Mouse (Mus musculus) adrenal gland, postnatal 36 days (tissue): ENCODE measurements around the gene Gpx4. TPM values are rescaled to one million over a fixed set of nuclear protein-coding genes. Genes with fewer than 3 reads are reported as not detected.
"Not testable (repeated sequence)": the region's sequence is repeated elsewhere in the genome, so short reads cannot be mapped to it uniquely, and the experiment has no call there.

ENCODE experiments used
- DNase-seq, 2 experiments: peaks; one replicate each; pipeline ENCODE4 v3.0.0; 2021; ENCODE audit warnings: mixed read lengths in 1 of 2
- total RNA-seq, 2 experiments: library from RNA; stranded (reverse); gene quantifications; 2 replicates each; pipeline ENCODE4 v1.2.3; 2021

Gpx4 gene
- total RNA-seq, 2 experiments from 2014 or later, result 1,198 to 1,301 TPM

DNA sequence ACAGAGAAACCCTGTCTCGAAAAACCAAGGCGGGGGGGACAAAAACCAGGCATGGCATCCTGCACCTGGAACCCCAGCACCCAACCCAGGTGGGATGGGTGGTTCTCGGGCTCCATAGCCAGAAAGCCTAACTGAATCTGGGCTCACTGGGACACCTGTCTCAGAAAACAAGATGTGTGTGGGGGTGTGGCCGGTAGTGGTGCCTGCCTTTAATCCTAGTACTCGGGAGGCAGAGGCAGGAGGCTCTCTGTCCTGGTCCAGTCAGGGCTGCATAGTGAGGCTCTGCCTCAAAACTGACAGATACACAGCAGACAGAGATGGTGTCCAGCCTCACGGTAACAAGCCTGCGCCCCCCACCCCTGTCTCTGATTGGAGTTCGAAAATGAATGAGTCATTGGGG, 24.2 kb upstream of the Gpx4 start:
- DNase-seq, result no peak

DNA sequence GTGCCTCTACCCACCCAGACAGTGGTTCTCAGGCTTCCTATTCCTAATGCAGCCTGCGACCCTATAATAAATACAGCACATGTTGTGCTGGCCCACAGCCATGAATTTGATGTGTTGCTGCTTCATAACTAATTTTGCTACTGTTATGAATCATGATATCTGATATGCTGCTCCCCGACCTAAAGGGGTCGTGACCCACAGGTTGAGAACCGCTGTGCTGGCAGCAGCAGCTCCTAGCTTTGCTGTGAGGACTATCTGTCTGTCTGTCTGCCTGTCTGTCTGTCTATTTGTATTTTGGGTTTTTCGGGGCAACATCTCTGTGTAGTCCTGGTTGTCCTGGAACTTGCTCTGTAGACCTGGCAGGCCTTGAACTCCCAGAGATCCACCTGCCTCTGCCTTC, 23.2 kb upstream of the Gpx4 start:
- no peak for DNase-seq

DNA sequence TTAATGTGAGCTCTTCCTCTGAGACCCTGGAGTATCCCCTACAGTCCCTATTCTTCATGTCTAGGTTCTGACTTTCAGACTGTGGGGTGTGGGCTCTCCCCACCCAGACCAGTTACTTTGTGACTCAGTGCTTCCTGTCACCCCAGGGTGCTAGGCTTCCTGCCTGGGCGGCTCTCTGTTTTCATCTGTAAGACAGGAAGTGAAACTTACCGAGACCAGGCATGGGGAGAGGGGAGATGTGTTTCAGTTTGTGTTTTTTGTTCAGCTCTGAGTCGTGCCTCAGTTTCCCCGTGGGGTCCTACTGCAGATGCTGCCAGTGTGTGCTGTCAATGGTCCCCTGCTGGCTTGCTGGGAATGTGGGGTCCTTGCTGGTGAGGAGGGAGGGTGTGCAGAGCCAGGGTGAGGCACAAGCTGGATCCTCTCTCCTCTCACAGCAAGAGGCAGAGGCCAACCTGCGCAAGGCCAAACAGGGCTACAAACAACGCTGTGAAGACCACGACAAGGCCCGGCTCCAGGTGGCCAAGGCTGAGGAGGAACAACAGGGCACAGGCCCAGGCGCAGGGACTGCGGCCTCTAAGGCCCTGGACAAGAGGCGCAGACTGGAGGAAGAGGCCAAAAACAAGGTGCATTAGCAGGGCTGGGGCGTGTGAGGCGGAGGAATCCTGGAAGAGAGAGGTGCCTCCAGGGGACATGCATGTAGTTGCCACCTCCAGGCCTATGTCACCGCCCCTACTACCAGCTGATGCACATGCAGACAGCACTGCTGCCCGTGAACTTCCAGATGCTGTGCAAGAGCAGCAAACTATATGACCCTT, 22.5 kb upstream of the Gpx4 start:
- DNase-seq, result no peak

DNA sequence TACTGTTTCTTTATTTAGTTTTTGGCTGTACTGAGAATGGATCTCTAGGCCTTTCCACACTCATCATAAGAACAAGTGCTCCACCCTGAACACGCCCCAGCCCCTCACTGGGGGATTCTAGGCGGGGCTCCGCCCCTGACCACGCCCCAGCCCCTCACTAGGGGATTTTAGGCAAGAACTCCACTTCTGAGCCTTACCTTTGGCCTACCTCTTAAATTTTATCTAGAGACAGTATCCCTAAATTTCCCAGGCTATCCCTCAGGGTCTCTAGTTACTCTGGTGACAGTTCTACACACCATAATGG, 22.0 kb upstream of the Gpx4 start:
- no peak for DNase-seq

DNA sequence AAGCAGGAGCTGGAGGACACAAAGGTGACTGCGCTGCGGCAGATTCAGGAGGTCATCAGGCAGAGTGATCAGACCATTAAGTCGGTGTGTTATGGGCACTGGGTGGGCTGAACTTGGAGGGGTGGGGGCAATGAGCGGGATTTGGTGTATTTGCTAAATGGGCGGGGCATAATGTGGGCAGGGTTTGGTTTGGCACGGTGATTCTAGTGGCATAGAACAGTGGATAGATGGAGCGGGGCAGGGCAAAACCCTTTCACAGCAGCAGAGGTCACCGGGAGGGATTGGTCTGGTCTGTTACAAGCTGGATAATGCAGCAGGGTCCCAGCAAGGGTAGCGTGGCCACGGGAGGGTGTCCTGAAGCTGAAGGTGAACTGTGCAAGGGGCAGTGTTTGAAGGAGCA, 21.5 kb upstream of the Gpx4 start:
- DNase-seq, result no peak

DNA sequence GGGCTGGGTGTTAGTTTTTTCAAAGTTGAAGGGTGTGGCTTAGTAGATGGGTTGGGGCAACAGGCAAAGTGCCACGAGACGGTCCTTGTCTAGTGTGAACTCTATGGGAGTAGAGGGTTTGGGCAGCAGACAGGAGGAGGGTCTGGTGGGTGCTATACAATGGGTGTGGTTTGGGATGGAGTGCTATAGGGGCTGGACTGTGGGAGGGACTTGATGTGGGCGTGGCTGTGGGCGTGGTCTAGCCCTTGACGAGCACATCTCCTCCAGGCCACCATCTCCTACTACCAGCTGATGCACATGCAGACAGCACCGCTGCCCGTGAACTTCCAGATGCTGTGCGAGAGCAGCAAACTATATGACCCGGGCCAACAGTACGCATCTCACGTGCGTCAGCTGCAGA, 21.1 kb upstream of the Gpx4 start:
- no peak for DNase-seq

DNA sequence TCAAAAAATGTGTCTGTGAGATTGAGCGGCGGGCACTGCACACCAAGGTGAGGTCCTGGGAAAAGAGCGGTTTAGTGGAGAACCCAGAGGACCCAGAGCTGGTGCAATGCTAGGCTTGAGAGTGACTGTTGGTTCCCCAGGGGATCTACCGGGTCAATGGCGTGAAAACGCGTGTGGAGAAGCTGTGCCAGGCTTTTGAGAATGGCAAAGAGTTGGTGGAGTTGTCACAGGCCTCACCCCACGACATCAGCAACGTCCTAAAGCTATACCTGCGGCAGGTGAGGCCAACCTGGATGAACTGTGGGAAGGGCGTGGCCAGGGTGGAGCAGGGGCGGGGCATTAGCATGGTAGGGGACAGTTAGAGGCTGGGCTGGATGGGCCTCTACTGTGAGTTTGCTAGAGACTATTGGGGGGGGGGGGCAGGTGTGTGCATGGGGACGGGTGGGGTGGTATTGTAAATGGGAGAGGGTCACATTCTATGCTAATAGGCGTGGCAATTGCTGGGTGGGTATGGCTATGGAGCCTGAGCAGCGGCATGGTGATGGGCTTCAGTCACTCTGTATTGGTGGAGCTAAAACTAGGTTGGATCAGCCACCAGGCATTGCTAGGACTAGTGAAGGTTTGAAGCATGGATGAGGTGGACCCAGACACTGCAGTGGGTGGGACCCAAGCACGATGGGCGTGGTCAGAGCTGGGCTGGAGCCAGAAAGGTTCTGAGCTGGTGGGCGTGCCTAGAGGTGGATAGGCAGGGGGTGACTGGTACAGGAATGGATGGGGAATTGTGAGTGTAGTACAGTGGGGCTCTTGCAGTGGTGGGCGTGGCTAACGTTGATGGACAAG, 19.1 kb upstream of the Gpx4 start:
- no peak for DNase-seq

DNA sequence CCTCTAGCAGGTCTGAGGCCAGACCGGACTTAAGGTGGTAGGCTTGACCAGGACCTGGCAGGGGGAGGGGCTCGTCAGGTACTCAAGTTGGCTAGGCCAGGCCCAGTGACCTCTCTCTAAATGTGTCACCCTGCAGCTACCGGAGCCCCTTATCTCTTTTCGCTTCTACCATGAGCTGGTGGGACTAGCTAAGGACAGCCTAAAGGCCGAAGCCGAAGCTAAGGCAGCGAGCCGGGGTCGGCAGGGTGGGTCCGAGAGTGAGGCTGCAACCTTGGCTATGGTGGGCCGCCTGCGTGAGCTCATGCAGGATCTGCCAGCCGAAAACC, 18.5 kb upstream of the Gpx4 start:
- no peak for DNase-seq

DNA sequence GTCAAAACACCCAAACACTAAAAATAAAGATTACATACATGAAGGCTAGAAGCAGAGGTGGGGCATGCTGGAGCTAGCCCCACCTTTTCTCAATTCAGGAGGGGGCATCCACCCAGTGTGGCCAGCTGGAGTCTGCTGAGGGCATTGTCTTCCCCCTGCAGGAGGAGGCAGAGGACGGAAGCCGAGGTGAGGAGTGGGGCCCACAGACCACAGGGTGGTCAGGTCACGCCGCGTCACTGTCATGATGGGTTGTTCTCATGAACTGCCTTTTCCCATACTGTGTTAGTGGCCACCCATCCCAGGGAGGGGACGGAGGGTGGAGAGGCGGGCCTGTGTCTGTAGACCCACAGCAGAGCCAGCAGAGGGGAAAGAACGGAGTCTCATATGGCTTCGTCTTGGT, 16.8 kb upstream of the Gpx4 start:
- DNase-seq, result no peak

DNA sequence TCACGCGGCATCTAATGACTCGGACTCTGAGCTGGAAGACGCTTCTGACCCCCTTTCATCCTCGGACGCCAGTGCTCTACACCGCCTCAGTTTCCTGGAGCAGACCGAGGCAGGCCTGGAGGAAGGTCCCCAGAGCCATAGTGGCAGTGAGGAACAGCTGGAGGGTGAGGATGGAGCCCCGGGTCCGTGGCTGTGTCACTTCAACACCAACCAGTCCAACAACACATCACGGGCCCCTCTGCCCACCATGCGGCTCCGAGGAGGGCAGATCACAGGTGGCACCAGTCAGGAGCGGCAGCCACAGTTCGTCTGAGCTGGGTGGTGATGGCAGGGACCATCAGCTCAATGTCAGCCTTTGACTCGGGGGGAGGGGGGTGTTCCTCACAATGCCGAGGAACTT, 16.2 kb upstream of the Gpx4 start:
- DNase-seq, result no peak

DNA sequence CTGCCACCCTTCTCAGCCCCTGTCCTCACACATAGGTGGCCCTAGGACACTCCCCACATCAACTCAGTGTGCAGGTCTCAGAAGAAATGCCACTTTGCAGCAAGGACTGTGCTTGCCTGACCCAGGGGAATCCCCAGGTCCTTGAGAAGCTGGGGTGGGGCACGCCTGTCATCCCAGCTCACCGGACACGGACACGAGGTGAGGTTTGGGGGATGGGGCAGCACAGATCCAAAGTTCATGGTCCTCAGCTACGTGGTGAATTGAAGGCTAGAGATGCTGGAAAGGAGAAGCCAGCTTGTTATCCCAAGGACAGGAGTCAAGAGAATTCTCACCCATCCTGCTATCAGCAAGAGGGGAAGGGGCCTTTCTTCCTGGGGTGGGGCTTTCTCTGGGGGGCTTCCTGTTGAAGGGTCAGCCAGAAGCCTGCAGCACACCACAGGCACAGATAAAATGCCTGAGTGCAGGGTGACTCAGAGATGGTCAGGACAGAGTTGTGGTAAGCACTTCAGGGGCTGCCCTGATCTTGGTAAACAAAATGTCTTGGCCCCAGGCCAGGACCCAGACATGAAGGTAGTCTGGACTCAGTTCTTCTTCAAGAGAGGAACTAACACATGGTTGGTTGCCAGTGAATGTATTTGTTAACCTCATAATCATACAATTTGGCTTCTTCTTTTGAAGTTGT, 14.0 kb upstream of the Gpx4 start:
- peak; percentile 80 to 86 for DNase-seq

DNA sequence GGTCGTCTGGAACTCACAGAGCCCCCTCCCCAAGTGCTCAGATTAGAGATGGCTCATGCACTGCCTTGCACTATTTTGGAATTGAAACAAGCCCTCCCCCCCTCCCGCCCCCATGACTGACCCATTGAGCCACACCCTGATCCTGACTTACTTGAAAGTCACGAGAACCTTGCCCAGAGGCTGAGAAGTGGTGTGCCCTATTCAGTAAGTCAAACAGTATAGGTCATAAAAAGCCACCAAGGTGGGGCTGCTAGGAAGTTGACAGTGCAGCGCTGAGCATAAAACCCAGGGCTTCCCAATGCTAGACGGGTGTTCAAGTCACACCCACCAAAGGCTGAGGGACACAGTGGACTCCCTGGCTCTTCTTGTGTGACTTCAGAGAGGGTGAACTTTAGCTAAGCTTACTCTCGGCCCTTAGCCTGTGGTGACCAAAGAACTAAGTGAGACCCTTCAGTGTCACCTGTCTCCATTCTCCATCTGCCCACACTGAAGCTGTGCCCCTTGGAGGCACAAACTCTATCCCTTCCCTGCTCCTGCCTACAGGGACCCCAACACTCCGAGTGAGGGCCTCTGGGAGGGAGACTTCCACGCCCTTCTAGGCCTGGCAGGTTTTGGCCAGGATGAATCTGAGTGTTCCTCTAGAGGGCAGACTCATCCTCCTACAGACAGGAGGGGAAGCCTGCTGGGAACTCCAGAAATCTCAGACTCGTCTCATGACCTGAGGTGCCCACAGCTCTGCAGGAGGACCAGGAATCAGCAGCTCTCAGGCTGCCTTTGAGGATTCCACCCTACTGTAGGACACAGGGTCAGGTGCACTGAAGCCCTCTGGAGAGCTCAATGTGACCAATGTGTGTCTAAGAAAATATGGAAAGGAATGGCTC, 13.2 kb upstream of the Gpx4 start:
- peak; percentile 51 to 65 for DNase-seq

DNA sequence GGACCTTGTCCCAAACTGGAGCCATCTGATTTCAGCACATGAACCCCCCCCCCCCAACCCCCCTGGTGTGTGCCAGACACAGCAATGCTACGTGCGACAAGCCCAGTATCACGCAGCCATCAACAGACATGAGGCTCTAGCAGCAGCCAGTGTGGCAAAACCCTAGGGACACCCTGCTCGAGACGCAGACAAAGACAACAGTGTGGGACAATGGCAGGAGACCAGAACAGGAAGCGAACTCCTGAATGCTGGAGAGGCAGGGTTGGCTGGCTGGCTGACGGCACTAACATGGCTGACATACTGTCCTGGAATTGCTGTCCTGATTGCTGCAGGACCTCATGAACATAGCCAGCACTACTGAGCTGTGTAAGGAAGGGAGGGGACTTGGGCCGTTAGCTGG, 11.8 kb upstream of the Gpx4 start:
- DNase-seq, result no peak

DNA sequence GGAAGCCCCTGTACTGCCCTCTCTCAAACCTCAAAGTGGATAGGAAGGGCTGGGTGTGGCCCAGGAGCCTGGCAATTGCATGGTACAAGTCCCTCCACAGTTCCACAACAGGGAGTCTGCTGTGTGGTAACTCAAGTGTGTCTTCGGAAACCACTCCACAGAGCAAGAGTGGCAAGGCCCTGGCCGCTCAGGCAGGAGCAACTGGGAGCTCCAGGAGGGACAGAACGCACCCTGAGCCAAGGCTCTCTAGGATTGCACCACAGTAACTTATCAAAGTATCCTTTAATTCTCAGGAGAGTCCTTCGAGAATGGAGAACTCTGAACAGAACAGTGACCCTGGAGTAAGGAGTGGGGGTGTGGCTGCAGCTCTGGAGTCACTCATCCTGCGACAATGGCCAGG, 11.3 kb upstream of the Gpx4 start:
- no peak for DNase-seq

DNA sequence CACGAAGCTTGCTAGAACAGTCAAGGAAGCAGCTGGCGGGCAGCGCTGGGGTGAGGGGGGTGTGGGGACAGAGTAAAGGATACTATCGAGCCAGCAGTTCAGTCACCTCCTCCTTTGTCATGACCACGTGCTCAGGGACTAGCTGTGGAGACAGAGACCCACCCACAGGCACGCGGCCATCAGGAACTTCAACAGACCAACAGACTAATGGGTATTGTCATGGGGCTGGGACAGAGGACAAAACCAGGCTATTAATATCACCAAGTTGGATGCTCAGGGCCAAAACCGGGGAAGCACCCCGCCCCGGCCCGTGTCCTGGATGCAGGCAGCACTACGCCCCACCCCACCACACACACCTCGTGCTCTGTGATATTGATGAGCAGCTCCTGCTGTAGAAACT, 10.1 kb upstream of the Gpx4 start:
- no peak for DNase-seq

DNA sequence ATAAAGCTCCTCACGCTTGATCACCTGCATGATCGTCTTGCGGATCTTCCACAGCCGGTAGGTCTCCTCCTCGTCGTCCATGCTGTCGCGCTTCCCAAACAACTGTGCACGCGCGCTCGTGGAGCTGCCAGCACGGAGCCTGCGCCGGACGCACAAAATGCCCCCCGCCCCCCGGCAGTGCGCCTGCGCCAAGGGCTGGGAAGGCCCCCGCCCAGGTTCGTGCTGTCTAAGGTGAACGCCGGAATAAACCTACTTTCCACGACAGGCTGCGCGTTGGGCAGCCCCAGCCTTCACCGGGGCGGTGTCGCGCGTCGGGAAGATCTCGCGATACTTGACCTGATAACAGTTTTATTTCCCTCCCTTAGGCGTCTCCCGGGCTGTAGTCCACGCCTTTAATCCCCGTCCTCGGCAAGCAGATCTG, 7.4 kb upstream of the Gpx4 start, which contains the start of gene Polr2e:
Gene Polr2e, minus strand, starts transcription at position 237 of the 421 bp plus-strand sequence.
- peak; percentile 97 for DNase-seq

DNA sequence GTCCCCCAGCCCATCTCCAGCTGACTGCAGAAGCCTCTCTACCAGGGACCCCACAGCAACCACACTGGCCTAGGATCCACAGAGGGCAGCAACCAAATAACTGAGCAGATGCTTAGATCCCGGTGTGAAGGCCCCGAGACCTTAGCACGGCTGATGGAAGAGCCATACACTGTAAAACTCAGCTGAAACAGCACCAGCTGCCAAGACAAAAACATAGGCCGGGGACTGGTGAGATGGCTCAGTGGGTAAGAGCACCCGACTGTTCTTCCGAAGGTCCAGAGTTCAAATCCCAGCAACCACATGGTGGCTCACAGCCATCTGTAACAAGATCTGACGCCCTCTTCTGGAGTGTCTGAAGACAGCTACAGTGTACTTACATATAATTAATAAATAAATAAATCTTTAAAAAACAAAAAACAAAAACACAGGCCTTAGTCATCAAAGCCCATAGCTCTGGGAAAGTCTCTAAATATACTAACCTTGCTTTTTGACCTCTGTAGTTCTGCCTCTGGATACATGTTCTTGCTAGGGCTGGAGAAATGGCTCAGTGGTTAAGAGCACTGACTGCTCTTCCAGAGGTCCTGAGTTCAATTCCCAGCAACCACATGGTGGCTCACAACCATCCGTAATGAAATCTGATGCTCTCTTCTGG, 5.4 kb upstream of the Gpx4 start:
- DNase-seq, result not testable (repeated sequence)

DNA sequence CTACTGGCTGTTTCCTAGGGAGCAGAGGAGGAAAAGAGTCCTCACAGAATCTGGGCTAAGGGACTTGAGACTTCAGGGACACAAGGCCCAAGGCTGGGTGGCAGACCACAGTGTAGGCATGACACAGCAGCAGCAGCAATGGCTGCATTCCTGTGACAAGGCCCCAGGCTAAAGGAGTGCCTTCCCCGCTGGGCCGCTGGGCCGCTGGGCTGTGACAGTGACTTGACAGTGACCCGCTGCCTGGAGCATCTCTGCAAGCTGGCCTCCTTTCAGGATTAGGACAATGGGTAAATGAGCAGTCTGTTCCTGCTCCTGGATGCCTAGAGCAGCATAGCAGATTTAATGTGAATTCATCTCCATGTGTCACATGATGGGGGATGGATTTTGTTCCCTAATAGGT, 2.9 kb upstream of the Gpx4 start:
- no peak for DNase-seq

DNA sequence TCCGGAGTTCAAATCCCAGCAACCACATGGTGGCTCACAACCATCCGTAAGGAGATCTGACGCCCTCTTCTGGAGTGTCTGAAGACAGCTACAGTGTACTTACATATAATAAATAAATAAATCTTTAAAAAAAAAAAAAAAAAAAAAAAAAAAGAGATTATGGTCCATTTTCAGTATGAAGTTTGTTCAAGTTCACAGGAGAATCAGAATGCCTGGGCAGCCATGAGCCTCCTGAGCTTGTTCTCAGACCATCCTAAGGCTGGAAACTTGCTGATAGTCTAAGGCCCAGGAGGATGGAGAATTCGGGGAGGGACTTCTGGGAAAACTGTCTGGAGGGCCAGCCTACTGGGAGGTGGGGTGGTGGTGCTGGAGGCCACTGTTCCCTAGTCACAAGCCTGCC, 1.6 kb upstream of the Gpx4 start:
- DNase-seq, result not testable (repeated sequence)

DNA sequence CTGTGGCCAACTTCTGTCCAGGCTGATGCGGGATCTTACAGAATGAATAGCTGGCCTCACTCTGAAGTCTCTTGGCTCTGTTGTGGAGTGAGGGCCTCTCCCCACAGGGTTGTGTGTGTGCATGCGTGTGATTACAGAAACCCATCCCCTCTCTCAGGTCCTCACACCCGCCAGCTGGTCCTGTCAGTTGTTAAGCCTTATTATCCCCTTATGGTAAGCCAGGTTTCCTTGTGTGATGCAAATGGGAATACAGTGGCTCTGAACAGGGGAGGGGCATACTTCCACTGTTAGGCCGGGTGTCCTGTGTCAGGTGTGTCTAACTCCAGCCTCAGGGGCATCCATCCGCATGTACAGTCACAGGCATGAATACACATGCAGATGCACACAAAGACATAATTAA, 1.2 kb upstream of the Gpx4 start:
- DNase-seq, result no peak

DNA sequence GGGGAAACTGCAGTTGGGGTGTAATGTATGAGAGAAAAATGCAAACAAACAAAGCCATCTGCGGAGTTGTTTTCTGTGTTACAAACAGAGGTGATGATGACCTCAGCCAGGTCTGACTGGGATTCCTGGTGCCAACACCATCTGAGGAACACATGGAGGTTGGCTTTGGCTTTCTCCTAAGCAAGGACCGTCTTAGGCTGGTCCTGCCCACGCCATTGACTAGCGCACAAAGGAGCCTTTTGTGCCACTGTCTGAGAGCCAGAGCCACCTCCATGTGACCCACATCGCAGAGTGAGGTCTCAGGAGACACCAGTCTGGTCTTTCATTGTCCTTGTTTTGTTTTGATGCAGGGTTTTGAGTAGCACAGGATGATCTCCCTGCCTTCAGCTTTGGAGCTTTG, 1.4 kb downstream of the Gpx4 start:
- no peak for DNase-seq

DNA sequence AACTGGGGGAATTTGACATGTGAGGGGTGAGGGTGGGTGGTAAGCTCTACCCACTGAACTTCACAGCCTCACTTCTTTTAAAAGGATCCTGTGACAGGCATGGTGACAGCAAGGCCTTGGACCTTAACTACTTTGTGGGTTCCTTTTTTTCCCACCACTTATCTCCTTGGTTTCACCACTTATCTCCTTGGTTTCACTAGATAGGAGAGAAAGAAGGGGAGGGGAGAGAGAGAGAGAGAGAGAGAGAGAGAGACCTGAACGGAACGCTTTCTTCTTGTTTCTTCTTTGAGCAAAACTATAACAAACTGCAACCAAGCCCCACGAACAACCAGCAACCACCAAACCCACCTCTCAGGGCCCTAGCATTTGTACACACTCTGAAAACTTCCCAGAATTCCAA, 1.9 kb downstream of the Gpx4 start:
- no peak for DNase-seq
